Mouse (Mus musculus): ENCODE measurements at regions not wholly inside any gene's neighbourhood (a gene's known extent, or its start where the extent isn't known, plus 50 kb on each side); places are given as distances from the start of the nearest gene placed in this dataset.
A peak's percentile ranks its signal among the peaks of the same experiment; 100 is the strongest.

DNA sequence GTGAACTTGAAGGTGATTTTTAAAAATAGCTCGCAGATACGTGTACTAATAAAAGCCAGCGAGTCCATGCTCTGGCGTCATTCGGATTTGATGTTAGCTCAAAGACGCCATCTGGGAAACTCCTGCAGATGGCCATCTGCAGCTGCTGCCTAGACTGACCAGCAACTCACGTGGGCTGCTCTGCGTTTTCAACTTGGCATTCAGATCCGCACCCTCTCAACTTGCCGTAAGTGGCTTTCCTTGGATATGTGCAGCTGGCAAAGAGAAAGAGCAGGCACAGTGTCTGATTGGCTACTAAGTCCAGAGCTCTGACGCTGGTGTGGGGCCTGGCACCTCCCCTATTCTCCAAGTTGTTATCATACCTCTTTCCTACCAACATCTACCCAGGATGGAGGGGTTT lies 77.6 kb upstream of the Ajap1 start:
- Histone ChIP-seq H3K9ac (ENCODE audit: low read length) (no peak overlapping the region), H3K4me3 (replicated peaks; ENCODE audit: low read length) (no peak overlapping the region), H3K27me3 (ENCODE audit: control insufficient read depth, insufficient read depth, low read length) (no peaks in the 10 kb centered on the region), H3K36me3 (ENCODE audit: control insufficient read depth, insufficient read depth, low read length) (no peaks in the 10 kb centered on the region), H3K9me3 (replicated peaks; ENCODE audit: control insufficient read depth, low read length) (no peaks in the 10 kb centered on the region), H3K4me1 (ENCODE audit: control insufficient read depth, insufficient read depth, low read length) (no peaks in the 10 kb centered on the region; the same call in 1 of the 2 replicates), H3K27ac (ENCODE audit: low read length) (no peak overlapping the region), H3K4me2 (ENCODE audit: low read depth, low read length) (no peak overlapping the region)
- WGBS: 59% methylated on average over 11 of the region's 11 CpGs
- no peak for ATAC-seq (ENCODE audit: insufficient read depth, low FRiP score)

DNA sequence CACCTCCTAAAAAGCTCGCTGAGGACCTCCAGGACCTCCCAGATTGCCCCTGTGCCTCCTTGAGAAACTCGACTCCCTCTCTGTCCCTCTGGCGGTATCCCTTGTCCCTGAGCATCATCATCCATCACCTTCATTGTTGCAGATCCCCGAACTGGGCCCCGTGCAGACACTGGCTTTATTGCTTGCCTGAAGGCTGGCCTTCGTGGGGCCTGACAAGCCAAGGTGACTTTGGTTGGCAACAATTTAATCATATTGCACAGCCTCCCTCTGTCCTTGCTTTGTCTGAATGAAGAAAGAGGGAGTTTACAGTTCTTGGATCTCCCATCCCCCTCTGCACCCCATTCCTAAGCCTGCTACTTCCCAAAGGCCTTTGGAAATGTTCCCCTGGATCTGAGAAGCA lies 78.3 kb upstream of the Ajap1 start:
- Histone ChIP-seq H3K27me3 (ENCODE audit: control insufficient read depth, insufficient read depth, low read length) (no peaks in the 10 kb centered on the region), H3K4me1 (ENCODE audit: control insufficient read depth, insufficient read depth, low read length) (no peaks in the 10 kb centered on the region; the same call in 1 of the 2 replicates), H3K27ac (ENCODE audit: low read length) (no peak overlapping the region), H3K4me2 (ENCODE audit: low read depth, low read length) (no peak overlapping the region), H3K36me3 (ENCODE audit: control insufficient read depth, insufficient read depth, low read length) (no peaks in the 10 kb centered on the region), H3K4me3 (replicated peaks; ENCODE audit: low read length) (no peak overlapping the region), H3K9ac (ENCODE audit: low read length) (no peak overlapping the region), H3K9me3 (replicated peaks; ENCODE audit: control insufficient read depth, low read length) (no peaks in the 10 kb centered on the region)
- no peak for ATAC-seq (ENCODE audit: insufficient read depth, low FRiP score)
- 30% methylated on average over 6 of the region's 6 CpGs for WGBS

DNA sequence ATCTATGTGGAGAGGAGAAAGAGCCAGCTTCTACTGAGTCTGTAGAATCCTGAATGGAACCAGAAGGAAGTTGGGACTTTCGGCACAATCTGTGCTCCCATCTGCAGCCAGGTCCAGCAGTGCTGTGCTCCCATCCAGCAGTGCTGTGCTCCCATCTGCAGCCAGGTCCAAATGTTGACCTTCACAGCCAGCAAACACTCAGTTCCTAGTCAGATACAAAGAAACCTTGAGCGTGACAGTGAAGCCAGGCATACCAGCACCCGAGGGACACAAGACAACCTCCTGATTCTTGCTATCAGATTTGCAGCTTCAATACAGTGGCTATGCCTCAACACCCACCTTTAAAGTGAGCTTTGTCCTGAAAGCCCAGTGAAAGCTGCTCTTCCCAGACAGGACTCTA lies 79.4 kb upstream of the Ajap1 start:
- Histone ChIP-seq H3K27me3 (ENCODE audit: control insufficient read depth, insufficient read depth, low read length) (no peaks in the 10 kb centered on the region), H3K27ac (ENCODE audit: low read length) (no peak overlapping the region), H3K9me3 (replicated peaks; ENCODE audit: control insufficient read depth, low read length) (no peaks in the 10 kb centered on the region), H3K4me3 (replicated peaks; ENCODE audit: low read length) (no peak overlapping the region), H3K4me1 (ENCODE audit: control insufficient read depth, insufficient read depth, low read length) (no peaks in the 10 kb centered on the region; the same call in 1 of the 2 replicates), H3K4me2 (ENCODE audit: low read depth, low read length) (no peak overlapping the region), H3K36me3 (ENCODE audit: control insufficient read depth, insufficient read depth, low read length) (no peaks in the 10 kb centered on the region), H3K9ac (ENCODE audit: low read length) (no peak overlapping the region)
- 84% methylated on average over 3 of the region's 3 CpGs for WGBS
- no peak for ATAC-seq (ENCODE audit: insufficient read depth, low FRiP score)

DNA sequence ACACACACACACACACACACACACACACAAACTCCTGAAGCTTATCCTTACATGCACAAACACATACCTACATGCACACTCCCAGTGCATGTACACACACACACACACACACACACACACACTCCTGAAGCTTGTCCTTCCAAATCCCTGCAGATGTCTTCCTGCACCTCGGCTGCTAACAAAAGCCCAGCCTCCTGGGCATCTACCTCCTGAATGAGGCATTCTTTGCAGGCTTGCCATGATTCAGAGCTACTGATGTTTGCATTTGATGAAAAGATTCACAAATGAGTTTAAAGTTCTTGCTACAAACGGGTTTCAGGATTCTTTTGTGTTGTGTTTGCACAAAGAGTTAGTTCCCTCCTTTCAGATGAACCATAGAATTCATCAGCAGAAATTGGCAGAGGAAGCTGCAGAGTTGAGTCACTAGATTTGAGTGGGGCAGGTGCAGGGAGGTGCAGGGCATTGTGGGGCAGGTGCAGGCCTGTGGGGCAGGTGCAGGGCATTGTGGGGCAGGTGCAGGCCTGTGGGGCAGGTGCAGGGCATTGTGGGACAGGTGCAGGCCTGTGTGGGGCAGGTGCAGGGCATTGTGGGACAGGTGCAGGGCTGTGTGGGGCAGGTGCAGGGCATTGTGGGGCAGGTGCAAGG lies 84.8 kb upstream of the Ajap1 start:
- H3K4me1 ChIP-seq (ENCODE audit: control insufficient read depth, insufficient read depth, low read length): no peaks in the 10 kb centered on the region
- no peaks in the 10 kb centered on the region for H3K9me3 ChIP-seq (replicated peaks; ENCODE audit: control insufficient read depth, low read length)
- H3K4me2 ChIP-seq (ENCODE audit: low read depth, low read length): no peak overlapping the region
- H3K27me3 ChIP-seq (ENCODE audit: control insufficient read depth, insufficient read depth, low read length): no peaks in the 10 kb centered on the region
- peak overlapping the region; percentile 68 for H3K27ac ChIP-seq (ENCODE audit: low read length)
- no peaks in the 10 kb centered on the region for H3K36me3 ChIP-seq (ENCODE audit: control insufficient read depth, insufficient read depth, low read length)
- no peak overlapping the region for H3K4me3 ChIP-seq (replicated peaks; ENCODE audit: low read length)
- peak; percentile 86 for ATAC-seq (ENCODE audit: insufficient read depth, low FRiP score)
- no peak overlapping the region for H3K9ac ChIP-seq (ENCODE audit: low read length)
- WGBS: 23% methylated on average over 2 of the region's 2 CpGs

DNA sequence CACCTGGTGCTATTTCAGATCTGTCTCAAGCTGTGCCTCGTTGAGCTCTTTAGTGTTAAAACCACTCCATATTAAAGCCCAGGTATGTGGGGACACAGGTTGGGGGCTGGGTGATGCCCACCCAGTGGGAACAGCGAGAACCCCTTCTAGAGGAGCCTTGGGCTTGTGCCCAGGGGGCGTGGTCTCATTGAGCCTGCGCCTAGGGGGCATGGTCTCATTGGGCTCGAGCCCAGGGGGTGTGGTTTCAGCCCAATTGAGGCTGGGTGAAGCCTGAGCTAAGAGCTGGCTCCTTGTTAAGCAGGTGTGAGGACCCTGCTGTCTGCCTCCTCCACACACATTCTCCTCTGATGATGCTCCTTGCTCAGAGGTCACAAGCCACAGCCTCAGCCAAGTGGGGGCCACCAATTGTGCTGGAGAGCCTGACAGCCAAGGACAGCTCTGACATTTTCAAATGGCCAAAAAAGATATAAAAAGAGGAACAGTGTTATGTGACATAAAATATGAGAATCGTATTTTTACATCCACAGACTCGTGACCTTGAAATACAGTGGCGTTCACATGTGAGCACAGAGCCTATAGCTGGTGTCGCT lies 90.7 kb upstream of the Ajap1 start:
- no peak for ATAC-seq (ENCODE audit: insufficient read depth, low FRiP score)
- Histone ChIP-seq H3K9me3 (replicated peaks; ENCODE audit: control insufficient read depth, low read length) (no peaks in the 10 kb centered on the region), H3K4me3 (replicated peaks; ENCODE audit: low read length) (no peak overlapping the region), H3K27ac (ENCODE audit: low read length) (no peak overlapping the region), H3K36me3 (ENCODE audit: control insufficient read depth, insufficient read depth, low read length) (no peaks in the 10 kb centered on the region), H3K4me2 (ENCODE audit: low read depth, low read length) (no peak overlapping the region), H3K9ac (ENCODE audit: low read length) (no peak overlapping the region), H3K4me1 (ENCODE audit: control insufficient read depth, insufficient read depth, low read length) (no peaks in the 10 kb centered on the region), H3K27me3 (ENCODE audit: control insufficient read depth, insufficient read depth, low read length) (no peaks in the 10 kb centered on the region)
- 52% methylated on average over 9 of the region's 9 CpGs for WGBS

DNA sequence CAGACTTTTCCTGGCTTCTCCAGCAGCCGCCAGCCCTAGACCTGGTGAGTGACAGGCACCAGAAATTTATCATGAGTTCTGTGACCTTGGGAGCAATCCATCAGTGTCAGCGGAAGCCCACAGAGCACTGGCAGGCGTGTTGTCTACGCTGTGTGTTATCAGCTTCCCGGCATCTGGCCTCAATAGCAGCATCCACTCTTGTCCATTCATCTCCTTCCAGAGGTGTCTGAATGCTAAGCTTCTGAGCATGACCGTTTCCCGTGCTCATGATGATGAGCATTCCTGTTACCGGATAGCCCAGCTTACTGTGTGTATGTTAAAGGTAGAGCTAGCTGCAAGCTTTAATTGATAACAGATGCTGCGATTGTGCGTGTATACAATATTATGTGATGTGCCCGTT lies 110.7 kb upstream of the Ajap1 start:
- no peak overlapping the region for H3K4me3 ChIP-seq (replicated peaks; ENCODE audit: low read length)
- no peak overlapping the region for H3K4me2 ChIP-seq (ENCODE audit: low read depth, low read length)
- no peaks in the 10 kb centered on the region for H3K4me1 ChIP-seq (ENCODE audit: control insufficient read depth, insufficient read depth, low read length)
- H3K27me3 ChIP-seq (ENCODE audit: control insufficient read depth, insufficient read depth, low read length): no peaks in the 10 kb centered on the region
- 0 out of 2 replicates have a peak, but pooled peaks cover 3% of the 10 kb centered on the region for H3K9me3 ChIP-seq (replicated peaks; ENCODE audit: control insufficient read depth, low read length)
- no peak for ATAC-seq (ENCODE audit: insufficient read depth, low FRiP score)
- H3K9ac ChIP-seq (ENCODE audit: low read length): no peak overlapping the region
- no peak overlapping the region for H3K27ac ChIP-seq (ENCODE audit: low read length)
- H3K36me3 ChIP-seq (ENCODE audit: control insufficient read depth, insufficient read depth, low read length): no peaks in the 10 kb centered on the region
- WGBS: 40% methylated on average over 11 of the region's 11 CpGs

DNA sequence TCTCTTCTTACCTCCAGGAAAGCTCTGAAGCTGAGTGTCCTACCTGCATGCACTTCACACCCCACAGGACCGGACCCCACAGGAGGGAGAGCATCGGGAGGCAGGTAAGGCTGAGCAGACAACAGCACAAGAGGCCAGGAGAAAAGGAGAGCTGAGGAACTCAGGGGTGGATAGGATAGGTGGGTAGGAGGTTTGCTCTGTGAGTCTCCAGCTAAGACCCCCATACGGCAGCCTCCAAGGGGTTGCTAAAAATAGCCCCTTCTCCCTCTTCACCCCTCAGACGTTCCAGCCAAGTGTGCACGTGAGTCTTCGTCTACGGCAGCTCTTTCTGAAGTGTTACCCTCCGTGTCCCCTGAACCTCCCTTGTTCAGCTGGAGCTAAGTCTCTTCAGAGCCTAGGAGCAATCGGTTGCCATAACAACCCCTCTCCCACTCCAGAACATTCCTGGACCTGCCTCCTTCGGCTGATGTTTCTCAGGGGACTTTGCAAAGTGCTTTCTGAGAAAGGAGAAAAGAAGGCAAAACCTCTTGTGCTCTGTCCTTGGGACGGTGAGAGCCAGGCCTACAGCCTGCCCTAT lies 117.3 kb upstream of the Ajap1 start:
- Histone ChIP-seq H3K4me3 (replicated peaks; ENCODE audit: low read length) (no peak overlapping the region), H3K27me3 (ENCODE audit: control insufficient read depth, insufficient read depth, low read length) (no peaks in the 10 kb centered on the region), H3K4me1 (ENCODE audit: control insufficient read depth, insufficient read depth, low read length) (0 out of 2 replicates have a peak, but pooled peaks cover 2% of the 10 kb centered on the region), H3K9me3 (replicated peaks; ENCODE audit: control insufficient read depth, low read length) (no peaks in the 10 kb centered on the region), H3K27ac (ENCODE audit: low read length) (no peak overlapping the region), H3K36me3 (ENCODE audit: control insufficient read depth, insufficient read depth, low read length) (no peaks in the 10 kb centered on the region), H3K4me2 (ENCODE audit: low read depth, low read length) (no peak overlapping the region), H3K9ac (ENCODE audit: low read length) (no peak overlapping the region)
- no peak for ATAC-seq (ENCODE audit: insufficient read depth, low FRiP score)
- 52% methylated on average over 11 of the region's 11 CpGs for WGBS

DNA sequence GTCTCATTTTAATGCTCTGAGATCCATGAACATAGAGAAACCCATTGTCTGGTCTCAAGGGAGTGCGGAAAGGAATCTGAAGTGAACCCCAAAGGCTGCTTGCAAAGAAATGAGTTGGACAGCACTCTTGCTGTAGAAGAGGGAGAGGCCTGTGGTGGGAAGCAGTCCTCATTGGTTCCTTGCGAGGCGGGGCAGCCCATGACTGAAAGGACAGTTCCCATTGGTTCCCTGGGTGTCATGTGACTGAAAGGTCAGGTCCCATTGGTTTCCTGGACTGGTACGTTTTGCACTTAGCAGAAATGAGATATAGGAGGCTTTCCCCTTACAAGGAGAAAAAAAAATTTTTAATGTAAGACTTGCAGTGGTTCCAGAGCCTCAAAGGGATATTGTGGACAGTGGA lies 119.9 kb upstream of the Ajap1 start:
- Histone ChIP-seq H3K36me3 (ENCODE audit: control insufficient read depth, insufficient read depth, low read length) (no peaks in the 10 kb centered on the region), H3K27me3 (ENCODE audit: control insufficient read depth, insufficient read depth, low read length) (no peaks in the 10 kb centered on the region), H3K4me1 (ENCODE audit: control insufficient read depth, insufficient read depth, low read length) (0 out of 2 replicates have a peak, but pooled peaks cover 2% of the 10 kb centered on the region), H3K4me2 (ENCODE audit: low read depth, low read length) (no peak overlapping the region), H3K9me3 (replicated peaks; ENCODE audit: control insufficient read depth, low read length) (no peaks in the 10 kb centered on the region), H3K9ac (ENCODE audit: low read length) (no peak overlapping the region), H3K27ac (ENCODE audit: low read length) (no peak overlapping the region), H3K4me3 (replicated peaks; ENCODE audit: low read length) (no peak overlapping the region)
- ATAC-seq (ENCODE audit: insufficient read depth, low FRiP score): no peak
- WGBS: 83% methylated on average over 4 of the region's 4 CpGs

DNA sequence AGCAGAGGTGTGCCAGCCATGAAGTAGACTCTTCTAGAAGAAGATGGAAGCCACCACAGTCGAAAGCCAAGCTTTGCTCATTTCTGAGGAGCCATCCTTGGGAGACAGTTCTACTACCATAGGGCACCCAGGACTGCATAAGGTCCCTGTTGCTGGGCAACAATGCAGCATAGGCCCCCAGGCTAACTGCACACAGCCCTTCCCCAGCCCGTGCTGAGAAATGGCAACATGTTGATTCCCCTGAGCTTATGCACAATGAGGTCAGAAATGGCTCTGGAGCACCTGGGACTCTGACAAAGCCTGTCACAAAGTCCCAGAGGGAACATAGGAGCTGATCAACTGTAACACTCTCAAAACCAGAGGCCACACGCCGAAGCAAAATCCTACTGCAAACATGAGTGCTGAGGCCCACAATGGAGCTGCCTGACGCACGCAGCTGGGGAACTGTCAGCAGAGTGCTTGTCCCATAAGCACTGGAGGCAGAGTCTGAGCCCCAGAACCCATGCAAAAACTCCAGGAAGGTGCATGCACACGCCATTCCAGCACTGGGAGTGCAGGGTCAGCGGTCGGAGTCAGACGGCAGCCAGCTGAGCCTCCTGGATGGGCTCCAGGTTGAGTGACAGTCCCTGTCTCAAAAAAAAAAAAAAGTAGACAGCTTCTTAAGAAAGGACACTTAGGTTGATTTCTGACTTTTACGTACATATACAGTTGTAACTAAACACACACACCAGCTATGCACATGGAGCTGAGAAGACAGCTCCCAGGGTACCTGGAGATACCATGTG lies 120.6 kb upstream of the Ajap1 start:
- no peak overlapping the region for H3K9ac ChIP-seq (ENCODE audit: low read length)
- H3K4me2 ChIP-seq (ENCODE audit: low read depth, low read length): no peak overlapping the region
- H3K27ac ChIP-seq (ENCODE audit: low read length): peak overlapping the region; percentile 14; the same call in 1 of the 2 replicates
- H3K9me3 ChIP-seq (replicated peaks; ENCODE audit: control insufficient read depth, low read length): no peaks in the 10 kb centered on the region
- 59% methylated on average over 11 of the region's 11 CpGs for WGBS
- no peak for ATAC-seq (ENCODE audit: insufficient read depth, low FRiP score)
- H3K36me3 ChIP-seq (ENCODE audit: control insufficient read depth, insufficient read depth, low read length): no peaks in the 10 kb centered on the region
- H3K27me3 ChIP-seq (ENCODE audit: control insufficient read depth, insufficient read depth, low read length): no peaks in the 10 kb centered on the region
- 0 out of 2 replicates have a peak, but pooled peaks cover 2% of the 10 kb centered on the region for H3K4me1 ChIP-seq (ENCODE audit: control insufficient read depth, insufficient read depth, low read length)
- H3K4me3 ChIP-seq (replicated peaks; ENCODE audit: low read length): no peak overlapping the region

All from stomach, embryonic 16.5 days (tissue).